Mouse (Mus musculus) duodenum, adult 2 months (tissue): Measurements from ENCODE around the gene Cenpl. TPM values are rescaled to one million over a fixed set of nuclear protein-coding genes. Genes with fewer than 3 reads are reported as not detected.

Experiments
- polyA plus RNA-seq: library from polyadenylated mRNA; depleted of rRNA; stranded (reverse); fragments of >200 nt; gene quantifications from 2 replicates; pipeline ENCODE4 v1.2.3, GENCODE M21; 2012; ENCODE audit warnings: low replicate concordance; rRNA removed

Gene Cenpl
- polyA plus RNA-seq, result 0.82 and 0.85 TPM in 2 replicates

GRCm38 (mm10) chr1:161070352-161071271, at the start of gene Cenpl, which contains the start of gene Dars2:
TSS of gene Cenpl (plus strand) at chr1:161070713.
TSS of gene Dars2 (minus strand) at chr1:161070658.

DNA sequence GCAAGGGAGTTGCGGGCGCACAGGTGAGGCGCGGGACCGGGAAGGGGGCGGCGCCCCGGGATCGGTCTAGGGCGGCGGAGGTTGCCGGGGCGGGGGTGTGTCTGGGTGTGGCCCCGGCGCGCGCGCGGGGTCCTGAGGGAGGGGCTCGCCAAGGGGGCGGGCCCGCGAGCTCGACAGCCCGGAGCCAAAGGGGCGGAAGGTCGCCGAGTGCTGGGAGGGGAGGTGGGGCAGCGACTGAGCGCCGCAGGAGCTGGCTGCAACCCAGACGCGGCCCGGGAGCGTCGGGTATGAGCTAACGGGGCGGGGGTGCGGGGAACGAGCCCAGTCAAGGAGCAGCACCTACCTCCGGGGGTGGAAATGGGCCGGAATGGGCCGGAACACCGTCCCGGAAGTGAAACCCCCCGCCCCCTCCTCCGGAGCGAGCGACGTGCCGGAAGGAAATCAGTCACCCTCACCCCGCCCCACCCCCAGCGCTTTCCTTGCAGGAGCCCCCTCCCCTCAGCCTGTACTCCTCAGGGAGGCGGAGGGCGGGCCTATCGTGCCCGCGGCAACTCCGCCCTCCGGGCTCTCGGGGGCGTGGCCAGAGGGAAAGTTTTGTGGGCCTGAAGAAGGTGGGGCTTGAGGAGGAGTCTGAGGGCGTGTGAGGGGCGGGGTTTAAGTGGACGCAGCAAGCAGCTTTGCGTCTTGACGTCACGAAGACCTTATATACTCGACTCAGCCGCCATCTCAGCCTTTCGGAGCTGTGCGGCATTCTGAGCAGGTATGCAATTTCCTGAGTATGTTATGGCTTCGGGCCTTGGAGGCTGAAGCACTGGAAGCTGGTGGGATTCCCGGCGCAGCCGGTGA, 35.9 kb upstream of the Cenpl start, which contains the start of gene Zbtb37:
TSS of gene Zbtb37 (minus strand) at position 415 of the 846 bp plus-strand sequence.

GRCm38 (mm10) chr1:161130726-161131664, 60.5 kb downstream of the Cenpl start, which contains the start of gene Klhl20:
TSS of gene Klhl20 (minus strand) at chr1:161131511.

Other genes starting within 250 kb of the Cenpl start
- 3.0 and 6.6 TPM in 2 replicates for gene Rc3h1, start 164.3 kb upstream of the Cenpl start, polyA plus RNA-seq
- 2.3 and 2.5 TPM in 2 replicates for gene Serpinc1, start 92.1 kb upstream of the Cenpl start, polyA plus RNA-seq
- gene Zbtb37, start 35.9 kb upstream of the Cenpl start, polyA plus RNA-seq, result 0.12 and 0.14 TPM in 2 replicates
- 6.6 and 6.8 TPM in 2 replicates for gene Dars2, start 55 bp upstream of the Cenpl start, polyA plus RNA-seq
- gene Klhl20, start 60.8 kb downstream of the Cenpl start, polyA plus RNA-seq, result 1.9 and 2.4 TPM in 2 replicates
- gene Ankrd45, start 72.0 kb downstream of the Cenpl start, polyA plus RNA-seq, result not detected in 2 replicates
- gene Tex50, start 88.6 kb downstream of the Cenpl start, polyA plus RNA-seq, result not detected in 2 replicates
- 58.0 and 69.4 TPM in 2 replicates for gene Prdx6, start 180.5 kb downstream of the Cenpl start, polyA plus RNA-seq